Mouse (Mus musculus): ENCODE measurements around the gene Tssk4.

The Tssk4 gene

DNA sequence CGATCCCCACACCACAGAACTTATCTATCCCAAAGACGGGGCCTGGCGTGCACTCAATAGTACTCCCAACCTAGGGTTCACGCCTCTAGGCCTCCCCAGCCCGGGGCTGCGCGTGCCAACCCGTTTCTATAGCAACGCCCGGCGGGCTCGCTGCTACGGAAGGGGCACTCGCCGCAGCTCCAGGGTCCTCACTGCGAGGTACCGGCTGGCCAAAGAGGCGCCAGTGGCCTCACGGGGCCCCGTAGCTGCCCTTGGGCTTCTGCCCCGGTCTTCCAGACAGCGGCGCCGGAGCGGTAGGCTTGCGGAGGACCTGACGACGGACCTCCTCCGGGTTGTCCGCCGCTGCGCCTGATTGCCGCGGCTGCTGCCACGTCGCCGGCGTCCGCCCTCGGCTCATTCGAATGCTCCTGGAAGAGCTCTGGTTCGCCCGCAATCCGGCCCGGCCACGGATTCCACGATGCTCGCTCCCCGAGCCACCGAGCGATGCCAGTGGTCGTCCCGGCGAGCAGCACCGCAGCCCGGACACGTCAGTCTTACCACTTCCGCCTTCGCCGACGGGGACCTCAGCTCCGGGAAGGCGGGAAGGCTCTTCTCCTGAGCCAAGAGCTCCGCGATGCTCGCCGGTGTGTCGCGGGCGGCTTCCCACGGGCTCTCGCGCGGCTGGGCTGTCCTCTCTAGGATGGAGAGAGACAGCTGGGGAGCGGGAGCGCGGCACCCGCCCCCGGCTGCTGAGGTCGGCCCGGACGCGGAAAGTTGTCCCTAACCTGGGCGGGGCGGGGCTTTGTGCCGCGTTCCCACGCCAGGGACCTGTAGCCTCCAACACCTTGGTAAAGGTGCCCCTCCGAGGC, 6.7 kb upstream of the Tssk4 start, which contains the start of gene Tm9sf1:
Gene Tm9sf1, minus strand, starts transcription at position 747 of the 848 bp plus-strand sequence.
- peak; percentile 89 to 94 for DNase-seq

DNA sequence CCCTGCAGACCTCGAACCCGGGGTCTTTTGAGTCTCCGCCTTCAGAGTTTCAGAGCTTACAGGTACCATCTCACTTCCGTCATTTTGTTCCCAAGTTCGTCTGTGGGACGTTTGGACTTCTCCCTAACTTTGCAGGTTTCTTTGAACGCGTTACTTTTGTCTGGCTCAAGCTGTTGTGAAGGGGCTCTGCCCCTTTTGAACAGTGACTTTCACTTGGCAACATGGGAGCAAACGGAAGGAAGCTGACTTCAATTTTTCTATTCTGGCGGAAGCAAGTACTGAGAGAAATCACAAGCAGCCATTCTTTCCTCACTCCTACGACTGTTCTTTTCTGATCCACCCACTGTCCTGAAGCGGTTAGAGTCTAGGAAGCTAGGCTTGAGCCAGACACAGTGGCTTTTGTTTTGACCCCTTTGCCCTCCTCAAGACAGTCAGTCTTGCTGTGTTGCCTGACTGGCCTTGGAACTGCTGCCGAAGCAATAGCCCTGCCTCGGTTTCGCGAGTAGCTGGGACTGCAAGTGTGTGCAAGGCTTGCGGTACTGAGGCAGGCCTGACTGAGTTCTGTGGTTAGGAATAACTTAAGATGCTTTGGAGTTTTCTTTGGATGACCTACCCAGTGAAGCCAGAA, 5.6 kb upstream of the Tssk4 start:
- DNase-seq: no peak

DNA sequence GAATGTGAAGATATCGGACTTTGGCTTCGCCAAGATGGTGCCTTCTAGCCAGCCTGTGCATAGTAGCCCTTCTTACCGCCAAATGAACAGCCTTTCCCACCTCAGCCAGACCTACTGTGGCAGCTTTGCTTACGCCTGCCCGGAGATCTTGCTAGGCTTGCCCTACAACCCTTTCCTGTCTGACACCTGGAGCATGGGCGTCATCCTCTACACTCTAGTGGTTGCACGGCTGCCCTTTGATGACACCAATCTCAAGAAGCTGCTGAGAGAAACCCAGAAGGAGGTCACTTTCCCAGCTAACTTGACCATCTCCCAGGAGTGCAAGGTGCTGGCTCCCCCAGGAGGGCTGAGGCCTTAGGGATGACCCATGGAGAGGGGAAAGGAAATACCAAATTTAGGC, 1.5 kb downstream of the Tssk4 start:
- DNase-seq: no peak

DNA sequence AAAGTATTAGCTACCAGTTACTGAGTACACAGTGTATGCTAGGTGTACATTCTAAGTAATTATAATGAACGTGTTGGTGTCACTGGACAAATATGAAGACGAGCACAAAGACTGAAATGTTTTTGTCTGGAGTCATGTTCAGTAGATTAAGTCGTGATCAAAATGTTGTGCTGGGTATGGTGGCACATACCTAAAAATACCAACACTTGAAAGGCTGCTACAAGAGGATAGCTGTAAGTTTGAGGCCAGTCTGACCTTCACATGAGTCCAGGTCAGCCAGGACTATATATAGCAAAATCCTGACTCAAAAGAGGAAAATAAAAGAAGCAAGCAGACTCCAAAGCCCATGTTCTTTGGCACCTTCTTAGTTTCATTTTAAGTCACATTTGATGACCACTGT, 7.0 kb downstream of the Tssk4 start:
- no peak for DNase-seq

DNA sequence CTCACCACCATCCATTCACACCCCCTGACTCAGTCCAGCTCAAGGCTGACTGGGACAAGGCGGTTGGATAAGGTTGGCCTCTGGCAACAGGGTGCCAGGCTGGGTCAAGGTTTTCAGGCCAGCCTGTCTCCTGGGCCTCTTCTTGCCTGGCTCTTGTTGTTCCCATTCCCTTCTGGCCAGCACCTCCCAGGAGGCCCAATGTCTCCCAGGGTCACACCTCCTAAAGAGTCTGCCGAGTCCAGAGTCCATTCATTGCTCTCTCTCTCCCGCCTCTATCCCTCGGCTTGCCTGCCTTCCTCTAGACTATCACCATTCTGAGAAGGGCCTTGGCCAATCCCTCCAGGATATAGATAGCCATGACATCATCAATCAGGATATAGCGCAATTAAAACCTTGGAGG, 8.0 kb downstream of the Tssk4 start:
- no peak for DNase-seq

DNA sequence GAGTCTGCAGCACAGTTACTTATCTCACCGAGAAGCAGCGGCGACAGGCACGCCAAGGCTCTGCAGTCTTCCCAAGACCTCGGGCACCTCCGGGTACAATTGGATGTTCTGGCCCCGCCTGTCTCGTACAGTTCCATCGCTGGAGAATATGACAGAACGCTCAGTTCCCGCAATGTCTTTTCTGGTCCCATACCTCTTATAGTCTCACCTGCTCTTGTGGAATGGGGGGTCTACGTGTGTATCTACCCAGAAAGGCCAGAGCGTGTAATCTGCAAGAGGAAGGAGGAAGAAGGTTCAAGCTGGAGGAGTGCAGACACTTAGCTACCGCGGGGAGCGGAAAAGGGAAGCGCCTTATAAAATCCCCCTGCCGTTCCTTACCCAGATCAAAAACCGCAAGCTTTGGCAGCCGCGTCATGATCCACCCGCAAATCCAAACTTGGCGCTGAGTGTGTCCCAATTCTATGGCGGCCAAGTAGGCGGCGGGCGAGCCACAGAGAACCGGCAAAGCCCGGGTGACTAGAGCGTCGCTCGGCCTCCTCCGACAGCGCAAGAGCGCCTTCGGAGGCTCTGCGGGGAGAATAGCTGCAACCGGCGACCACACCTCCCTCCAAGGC, 10.1 kb downstream of the Tssk4 start, which contains the start of gene Mdp1:
Gene Mdp1, minus strand, starts transcription at position 549 of the 614 bp plus-strand sequence.
- peak; percentile 82 to 88 for DNase-seq

DNA sequence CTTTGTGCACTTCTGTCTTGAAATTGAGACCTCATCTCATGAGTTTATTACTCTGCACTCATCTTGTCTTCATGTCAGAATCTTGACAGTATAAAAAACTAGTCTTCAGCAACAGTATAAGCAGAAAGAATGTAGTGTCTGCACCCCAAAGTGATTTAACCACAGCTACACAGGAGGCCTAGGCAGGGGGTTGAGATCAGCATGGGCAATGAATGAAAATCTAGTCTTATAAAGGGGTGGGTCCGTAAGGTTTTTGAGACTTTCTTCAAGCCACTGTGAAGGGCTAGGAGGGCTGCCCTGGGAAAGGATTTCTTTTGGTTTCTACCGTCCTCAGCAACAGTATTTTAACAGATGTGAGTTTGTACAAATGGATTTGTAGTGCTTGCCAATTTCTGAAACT, 10.7 kb downstream of the Tssk4 start:
- DNase-seq: no peak

DNA sequence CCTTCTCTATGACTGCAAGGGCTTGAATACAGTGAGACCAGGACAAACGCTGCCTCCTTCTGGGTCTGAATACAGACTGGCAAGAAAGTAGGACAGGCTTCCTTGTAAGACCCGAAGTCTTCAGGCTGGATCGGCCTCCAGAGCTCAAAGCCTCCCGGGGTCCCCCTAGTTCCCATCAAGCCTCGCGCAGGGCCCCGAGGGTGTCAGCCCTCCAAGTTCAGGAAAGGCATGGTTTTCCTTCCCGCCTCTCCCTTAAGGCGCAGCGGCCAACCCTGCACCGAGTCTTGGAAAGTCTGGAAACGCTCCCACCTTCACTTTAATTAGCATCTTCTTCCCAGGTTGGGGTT, 21.5 kb downstream of the Tssk4 start:
- DNase-seq: no peak

DNA sequence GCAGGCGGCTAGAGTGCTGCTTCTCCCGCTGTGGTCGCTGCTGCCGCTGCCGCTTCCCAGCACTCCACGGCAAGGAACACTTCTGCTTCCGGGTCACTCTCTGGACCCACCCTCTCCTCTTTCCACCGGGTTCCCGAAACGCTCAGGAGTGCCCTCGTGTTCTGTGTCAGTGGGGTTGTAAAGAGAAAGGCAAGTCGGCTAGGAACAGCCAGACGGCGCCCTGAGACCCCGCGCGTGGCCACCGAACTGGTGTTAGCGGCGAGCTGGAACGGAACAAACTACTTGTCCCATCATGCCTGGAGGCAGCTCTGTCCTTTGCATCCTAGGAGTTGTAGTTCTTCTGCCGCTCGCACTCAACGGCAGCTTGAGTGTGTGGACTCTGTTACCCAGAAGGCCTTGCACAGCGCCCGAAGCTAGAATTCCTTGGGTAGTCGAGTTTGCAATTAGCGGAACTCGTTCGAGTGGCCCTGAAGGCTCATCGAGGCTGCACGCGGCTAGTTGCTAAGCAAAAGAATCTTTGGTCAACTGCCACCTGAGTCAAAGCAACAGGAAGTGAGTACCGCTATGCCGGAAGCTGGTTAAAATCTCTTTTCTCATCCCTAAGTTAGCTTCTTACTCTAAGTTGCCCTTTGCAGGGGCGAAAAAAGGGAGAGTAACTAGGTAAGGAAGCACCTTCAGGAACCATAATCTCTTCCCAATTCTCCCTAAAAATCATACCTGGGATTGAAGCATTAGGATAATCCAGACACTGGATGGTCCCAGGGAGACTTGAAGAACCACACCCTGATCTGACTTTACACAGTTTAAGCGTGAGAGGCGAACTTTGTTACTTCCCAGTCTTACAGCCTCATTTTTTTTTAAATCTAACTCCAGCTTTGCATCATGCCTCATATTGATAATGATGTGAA, 22.1 kb downstream of the Tssk4 start, which contains the start of the genes Gmpr2 and Nedd8:
Gene Gmpr2, plus strand, starts transcription at position 109 of the 908 bp plus-strand sequence.
Gene Nedd8, minus strand, starts transcription at position 292 of the 908 bp plus-strand sequence.
- peak; percentile 89 to 91 for DNase-seq

DNA sequence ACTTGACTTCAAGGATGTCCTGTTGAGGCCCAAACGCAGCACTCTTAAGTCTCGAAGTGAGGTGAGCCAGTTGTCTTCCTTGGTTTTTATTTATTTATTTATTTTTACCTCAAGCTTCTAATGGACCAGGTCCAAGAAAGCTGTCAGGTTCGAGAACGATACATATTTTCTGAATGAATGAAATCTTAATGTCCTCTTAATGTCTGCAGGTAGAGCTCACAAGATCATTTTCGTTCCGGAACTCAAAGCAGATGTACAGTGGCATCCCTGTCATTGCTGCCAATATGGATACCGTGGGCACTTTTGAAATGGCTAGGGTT, 22.7 kb downstream of the Tssk4 start:
- DNase-seq: no peak

DNA sequence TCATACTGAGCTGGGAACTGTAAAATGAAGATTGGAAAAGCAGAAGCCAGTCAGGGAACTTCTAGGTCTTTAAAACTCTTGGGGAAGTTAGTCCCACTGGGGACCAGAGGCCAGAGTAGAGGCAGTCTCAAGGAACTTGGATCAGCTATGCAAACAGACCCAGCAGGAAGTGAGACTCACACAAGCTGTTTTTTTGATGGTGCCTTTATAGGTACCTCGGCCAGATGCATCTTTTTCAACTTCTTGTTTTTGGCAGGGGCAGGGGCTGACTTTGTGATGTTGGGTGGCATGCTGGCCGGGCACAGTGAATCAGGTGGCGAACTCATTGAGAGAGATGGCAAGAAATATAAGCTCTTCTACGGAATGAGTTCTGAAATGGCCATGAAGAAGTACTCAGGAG, 27.6 kb downstream of the Tssk4 start:
- DNase-seq: no peak

DNA sequence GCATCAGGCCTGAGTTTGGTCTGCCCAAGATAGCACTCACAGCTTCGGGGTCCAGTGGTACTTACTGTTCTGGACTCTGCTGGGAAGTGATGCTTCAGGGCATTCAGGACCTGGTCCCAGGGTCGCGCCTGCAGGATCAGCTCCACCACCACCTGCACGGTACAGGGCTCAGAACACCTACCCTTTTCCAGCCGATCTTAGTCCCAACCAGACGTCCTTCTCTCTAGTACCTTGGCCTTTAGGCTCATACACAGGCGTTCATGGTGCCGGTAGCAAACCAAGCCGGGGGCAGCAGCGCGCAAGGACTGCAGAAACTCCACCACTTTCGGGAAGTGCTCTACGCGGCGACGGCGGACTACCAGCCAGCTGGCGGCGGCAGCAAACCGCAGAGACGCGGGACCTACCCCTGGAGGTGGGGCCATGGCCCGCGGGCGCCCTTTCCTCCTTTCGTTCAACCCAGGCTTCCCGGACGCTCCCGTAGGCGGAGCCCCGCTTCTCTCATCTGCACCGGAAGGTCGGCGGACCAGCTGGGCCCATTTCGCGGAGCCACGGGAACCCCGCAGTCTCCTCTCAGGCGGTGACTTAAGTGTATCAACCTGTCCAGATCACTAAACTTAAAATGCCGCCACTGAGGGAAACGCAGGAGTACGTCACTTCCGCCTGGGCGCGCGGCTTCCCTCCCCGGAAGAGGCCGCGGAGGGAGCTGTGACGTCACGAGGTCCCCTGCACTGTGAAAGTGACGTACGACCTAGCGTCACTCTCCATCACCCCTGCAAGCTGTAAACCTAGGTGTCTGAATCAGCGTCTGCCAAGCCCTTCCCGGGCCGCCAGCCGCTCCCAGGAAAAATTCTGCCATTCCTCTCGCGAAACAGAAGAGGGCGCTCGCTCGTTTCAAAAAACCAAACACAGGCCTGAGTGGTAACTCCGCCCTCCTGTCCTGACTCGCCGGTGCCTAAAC, 31.5 kb downstream of the Tssk4 start, which contains the start of gene Tinf2:
Gene Tinf2, minus strand, starts transcription at position 661 of the 958 bp plus-strand sequence.
- DNase-seq: peak; percentile 95 to 97

DNA sequence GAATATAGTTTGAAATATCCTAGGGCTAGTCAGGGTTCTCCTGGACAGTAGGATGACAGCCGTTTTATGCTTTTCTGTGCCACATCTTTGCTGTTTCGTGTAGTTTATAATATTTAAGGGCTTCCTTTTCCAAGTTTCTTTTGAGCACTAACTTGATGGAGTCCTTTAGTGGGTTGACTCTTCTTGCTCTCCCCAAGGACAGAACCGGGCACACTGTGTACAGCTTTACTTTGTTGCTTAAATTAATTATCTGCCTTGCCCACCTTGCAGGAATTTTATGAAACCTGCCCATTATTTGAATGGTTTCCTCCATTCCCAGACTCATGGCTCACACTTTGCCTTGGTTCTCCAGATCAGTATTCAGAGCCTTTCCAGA, 32.1 kb downstream of the Tssk4 start:
- no peak for DNase-seq

DNA sequence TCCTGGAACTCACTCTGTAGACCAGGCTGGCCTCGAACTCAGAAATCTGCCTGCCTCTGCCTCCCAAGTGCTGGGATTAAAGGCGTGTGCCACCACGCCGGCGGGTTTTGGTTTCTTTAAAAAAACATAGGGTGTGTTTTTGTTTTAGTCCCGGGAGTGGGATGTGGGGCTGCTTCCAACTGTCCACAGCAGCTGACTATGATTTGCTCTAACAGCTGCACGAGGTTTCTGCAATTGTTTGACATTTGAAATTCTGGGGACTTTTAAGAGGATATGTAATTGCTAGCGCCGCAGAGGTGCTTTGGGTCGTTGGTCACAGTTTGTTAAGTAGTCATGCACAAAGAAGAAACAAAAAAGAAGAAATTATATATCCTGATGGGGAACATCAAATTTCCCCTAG, 39.4 kb downstream of the Tssk4 start:
- no peak for DNase-seq

DNA sequence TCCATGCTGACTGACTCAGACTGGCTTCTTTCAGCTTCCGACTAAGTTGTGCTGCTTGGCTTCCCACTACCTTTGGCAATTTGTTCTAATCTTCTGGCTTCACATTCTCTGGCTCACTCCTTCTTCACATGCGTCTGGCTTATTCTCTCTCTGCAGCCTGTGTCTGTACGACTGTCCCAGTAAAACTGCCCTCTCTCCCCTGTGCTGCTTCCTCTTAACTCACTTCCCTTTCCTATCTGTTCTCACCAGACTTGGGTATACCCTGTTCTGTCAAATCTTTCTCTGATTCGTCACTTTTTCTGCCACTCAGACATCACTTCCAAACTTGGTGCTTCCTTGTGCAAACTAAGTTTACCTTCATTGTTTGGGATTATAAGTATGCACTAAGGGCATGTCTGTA, 47.2 kb downstream of the Tssk4 start:
- DNase-seq: no peak

DNA sequence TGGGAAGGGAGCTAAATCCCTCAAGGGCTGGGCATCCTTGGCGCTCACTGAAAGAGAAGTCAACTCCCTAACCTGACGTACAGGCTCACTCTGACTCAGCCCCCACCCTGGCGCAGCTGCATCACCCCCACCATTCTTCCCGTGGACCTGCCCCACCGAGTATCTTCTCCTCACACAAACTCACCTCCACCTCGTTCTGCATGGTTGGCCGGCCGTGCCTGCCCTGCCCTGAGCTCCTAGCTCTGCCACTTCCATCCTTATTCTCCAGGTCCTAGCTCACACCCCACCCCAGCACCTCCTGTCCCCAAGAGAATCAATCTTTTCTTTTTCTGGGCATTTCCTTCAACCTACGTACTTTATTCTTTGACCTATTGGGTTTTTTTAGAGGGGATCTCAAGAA, 51.1 kb downstream of the Tssk4 start:
- DNase-seq: no peak

All from cerebellum, postnatal 25 days (tissue).